Mouse (Mus musculus) liver, adult 2 months (tissue): ENCODE results near the gene Pkd1l2.

ENCODE experiments used
- CTCF ChIP-seq: fragments of 200-500 bp; IDR thresholded peaks from 2 replicates; pipeline ENCODE4 v1.5.1; 2011; ENCODE audit warnings: low read depth, low read length, control low read depth
- POLR2A ChIP-seq: fragments of 200-500 bp; IDR thresholded peaks from 2 replicates; pipeline ENCODE4 v1.6.1; 2011; ENCODE audit warnings: low read length, control low read depth; ENCODE audit not compliant: insufficient read depth; ENCODE audit errors: extremely low read depth

DNA sequence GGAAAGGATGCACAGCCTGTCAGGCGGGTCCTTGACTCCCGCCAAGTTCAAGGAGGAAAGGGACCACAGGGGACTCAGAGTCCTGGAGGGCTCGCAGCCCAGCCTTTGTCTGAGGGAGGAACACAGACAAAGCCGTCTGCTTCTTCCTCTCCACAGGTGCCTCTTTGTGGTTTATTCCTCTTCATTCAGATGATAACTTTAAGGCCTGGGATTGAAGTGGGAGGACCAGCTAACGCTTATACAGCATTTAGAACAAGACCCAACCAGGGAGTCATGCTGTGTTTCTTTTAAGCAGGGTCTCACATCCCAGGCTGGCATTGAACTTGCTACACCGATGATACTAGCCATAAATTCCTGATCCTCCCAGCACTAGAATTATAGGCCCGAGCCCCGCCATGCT is 65.2 kb downstream of the Pkd1l2 start:
- TF ChIP-seq CTCF (no peak), POLR2A (no peak)
